20 mouse cellular contexts compared by ENCODE assay signal in the genomic region with DNA sequence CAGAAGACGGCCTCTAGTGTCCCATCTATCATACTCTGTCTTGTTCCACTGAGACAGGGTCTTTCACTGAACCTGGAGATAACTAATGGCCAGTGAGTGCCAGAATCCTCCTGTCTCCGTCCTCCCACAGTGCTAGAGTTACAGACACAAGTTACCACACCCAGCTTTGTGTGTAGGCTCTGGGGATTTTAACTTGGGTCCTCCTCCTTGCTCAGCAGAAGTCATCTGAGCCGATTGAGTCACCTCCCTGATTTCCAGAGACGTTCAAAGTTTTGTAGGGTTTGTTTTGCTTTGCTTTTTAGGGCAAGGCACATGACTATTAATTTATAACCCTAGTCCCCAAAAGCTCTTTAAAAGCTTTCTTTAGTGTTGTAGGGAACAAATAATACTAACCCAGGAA. TPM values are rescaled to one million over a fixed set of nuclear protein-coding genes. Genes with fewer than 3 reads are reported as not detected.
DNase-seq lines count a peak whose midpoint lies in the region; ATAC-seq and TF ChIP-seq lines count a peak whose summit lies in the region.
"Had no signal": no experiment of that assay in that cellular context is flagged by ENCODE, and none has a peak within 500 bp of the region (broad histone marks: within the 10 kb centered on the region; RNA-seq: fewer than 3 reads in every experiment).

No protein-coding gene starts in this region.

- WGBS in heart, adult 2 months = 48% methylated on average over 4 of the region's 4 CpGs
- WGBS in liver, embryonic 13.5 days (ENCODE audit: insufficient replicate concordance) = 42% methylated on average over 4 of the region's 4 CpGs
- WGBS in liver, embryonic 11.5 days = 50% methylated on average over 4 of the region's 4 CpGs

- DNase-seq in heart, adult 2 months = no peak
- no peak for DNase-seq in heart, postnatal 10 days
- no peak for DNase-seq in liver, embryonic 13.5 days
- DNase-seq in liver, embryonic 11.5 days (ENCODE audit: low spot score) = no peak
- DNase-seq in embryo, embryonic 9.5 days (ENCODE audit: extremely low spot score) = no peak
- DNase-seq: cerebellum, adult 11 months; cerebellum, postnatal 36 days; heart, postnatal 36 days; kidney, adult 18-20 months; thymus, postnatal 36 days had no signal

- intact Hi-C loops in heart, adult 2 months (cut with DNase I) = no loop called here
- intact Hi-C loops in heart, postnatal 10 days (cut with DNase I) = no loop called here

- no peaks in the 10 kb centered on the region for H3K36me3 ChIP-seq in heart, adult 2 months (ENCODE audit: control insufficient read depth, insufficient read depth, low read length)
- peaks cover under 1% of the 10 kb centered on the region; the same call in 1 of the 2 replicates for H3K36me3 ChIP-seq in liver, embryonic 13.5 days
- no peaks in the 10 kb centered on the region for H3K36me3 ChIP-seq in liver, embryonic 11.5 days (ENCODE audit: control insufficient read depth, insufficient read depth, low read length)
- H3K36me3 ChIP-seq: embryonic facial prominence, embryonic 10.5 days; hindbrain, embryonic 15.5 days had no signal

- no peaks in the 10 kb centered on the region for H3K9me3 ChIP-seq in liver, embryonic 13.5 days (replicated peaks)
- no peaks in the 10 kb centered on the region for H3K9me3 ChIP-seq in liver, embryonic 11.5 days (ENCODE audit: control insufficient read depth, low read length)
- H3K9me3 ChIP-seq: embryonic facial prominence, embryonic 10.5 days; hindbrain, embryonic 15.5 days; neural tube, embryonic 13.5 days had no signal

- TF ChIP-seq EP300 in heart, adult 2 months (IDR thresholded peaks at IDR 0.05; ENCODE audit: insufficient read depth, low read depth, low read length) = no peak

- peaks cover 4% of the 10 kb centered on the region for H3K4me1 ChIP-seq in heart, adult 2 months (ENCODE audit: control insufficient read depth, insufficient read depth, low read length)
- H3K4me1 ChIP-seq in liver, embryonic 13.5 days (replicated peaks) = peaks cover 86% of the 10 kb centered on the region
- H3K4me1 ChIP-seq in liver, embryonic 11.5 days (replicated peaks; ENCODE audit: control insufficient read depth, insufficient read depth, low read length) = peaks cover 34% of the 10 kb centered on the region
- peaks cover 13% of the 10 kb centered on the region; the same call in 1 of the 2 replicates for H3K4me1 ChIP-seq in brown adipose tissue, adult 24 weeks (ENCODE audit: control insufficient read depth, insufficient read depth, insufficient read length, low read length)
- H3K4me1 ChIP-seq: embryonic facial prominence, embryonic 10.5 days; hindbrain, embryonic 15.5 days; neural tube, embryonic 13.5 days had no signal

- H3K27me3 ChIP-seq in heart, adult 2 months (ENCODE audit: control insufficient read depth, insufficient read depth, low read length) = no peaks in the 10 kb centered on the region
- H3K27me3 ChIP-seq in liver, embryonic 13.5 days = no peaks in the 10 kb centered on the region
- H3K27me3 ChIP-seq in liver, embryonic 11.5 days (replicated peaks; ENCODE audit: control insufficient read depth, insufficient read depth, low read length) = no peaks in the 10 kb centered on the region
- H3K27me3 ChIP-seq: hindbrain, embryonic 15.5 days; neural tube, embryonic 13.5 days had no signal

- ATAC-seq in liver, embryonic 13.5 days (ENCODE audit: low read depth) = no peak
- no peak for ATAC-seq in liver, embryonic 11.5 days (replicated peaks; ENCODE audit: low FRiP score)
- no peak for ATAC-seq in activated CD4-positive, CD25-positive, alpha-beta regulatory T cell, adult 4 months
- ATAC-seq: forebrain, embryonic 14.5 days; lung, postnatal 0 days had no signal

- no peaks in the 10 kb centered on the region for H3K79me2 ChIP-seq in heart, adult 2 months (replicated peaks; ENCODE audit: control insufficient read depth, insufficient read depth, low read length)

- H3K4me3 ChIP-seq in heart, adult 2 months = no peak overlapping the region
- no peak overlapping the region for H3K4me3 ChIP-seq in liver, embryonic 13.5 days (replicated peaks)
- no peak overlapping the region for H3K4me3 ChIP-seq in liver, embryonic 11.5 days (ENCODE audit: low read depth, low read length)
- H3K4me3 ChIP-seq in brown adipose tissue, adult 24 weeks (ENCODE audit: insufficient read depth, low read depth, low read length) = no peak overlapping the region
- H3K4me3 ChIP-seq: embryonic facial prominence, embryonic 10.5 days; erythroblast, embryonic 14.5 days; hindbrain, embryonic 15.5 days; neural tube, embryonic 13.5 days had no signal

- no peak for TF ChIP-seq CTCF in heart, adult 2 months (IDR thresholded peaks at IDR 0.05)

- no peak overlapping the region for H3K4me2 ChIP-seq in liver, embryonic 13.5 days
- H3K4me2 ChIP-seq in liver, embryonic 11.5 days = no peak overlapping the region
- H3K4me2 ChIP-seq: hindbrain, embryonic 15.5 days; midbrain, embryonic 11.5 days; neural tube, embryonic 13.5 days had no signal

- TF ChIP-seq POLR2A in heart, adult 2 months (IDR thresholded peaks at IDR 0.05; ENCODE audit: insufficient read depth, low read depth, low read length) = no peak

- no peak overlapping the region for H3K9ac ChIP-seq in heart, adult 2 months (ENCODE audit: low read depth, low read length)
- H3K9ac ChIP-seq in liver, embryonic 13.5 days = no peak overlapping the region
- H3K9ac ChIP-seq in liver, embryonic 11.5 days (ENCODE audit: low read depth, low read length) = no peak overlapping the region
- H3K9ac ChIP-seq: hindbrain, embryonic 15.5 days; neural tube, embryonic 13.5 days had no signal

- H3K27ac ChIP-seq in heart, adult 2 months = peak overlapping the region; percentile 34
- 0 out of 2 replicates have a peak overlapping the region, but pooled peaks have one; percentile 7 for H3K27ac ChIP-seq in liver, embryonic 13.5 days
- no peak overlapping the region for H3K27ac ChIP-seq in liver, embryonic 11.5 days (ENCODE audit: low read depth, low read length)
- 0 out of 2 replicates have a peak overlapping the region, but pooled peaks have one; percentile 6 for H3K27ac ChIP-seq in brown adipose tissue, adult 24 weeks (replicated peaks; ENCODE audit: low read depth, low read length)
- H3K27ac ChIP-seq: embryonic facial prominence, embryonic 10.5 days; hindbrain, embryonic 15.5 days; neural tube, embryonic 13.5 days; stomach, postnatal 0 days had no signal

RNA-seq across cellular contexts. Expression of a gene that starts 41.0 kb away (rescaled TPM):
- total RNA-seq in heart, adult 2 months (2021) = 100 to 1,000 TPM; 314 to 407 TPM
- polyA plus RNA-seq in heart, adult 2 months (2012; rRNA removed) = 94.5 and 121 TPM in 2 replicates
- total RNA-seq in heart, postnatal 10 days (2021) = 100 to 1,000 TPM; 288 to 292 TPM
- polyA plus RNA-seq in liver, embryonic 13.5 days (2015; fragmentation: Nextera tagmentation; extraction: Ambion mirVana) = 88.0 and 103 TPM in 2 replicates
- 97.7 and 100 TPM in 2 replicates for polyA plus RNA-seq in liver, embryonic 11.5 days (2014; fragmentation: Nextera tagmentation; extraction: Ambion mirVana)
- 539 and 866 TPM in 2 replicates for polyA plus RNA-seq in brown adipose tissue, adult 24 weeks (2012; ENCODE audit: insufficient read depth, insufficient read length, missing spikeins)
- polyA plus RNA-seq in activated CD4-positive, CD25-positive, alpha-beta regulatory T cell, adult 4 months (2017; shearing (Covaris generic)) = 10 to 100 TPM; 53.4 to 56.8 TPM
